Mouse (Mus musculus) kidney, adult 2 months (tissue): ENCODE measurements around the gene Rora.
A peak's percentile ranks its signal among the peaks of the same experiment; 100 is the strongest.

Experiments
- CTCF ChIP-seq: fragments of 200-500 bp; conservative IDR thresholded peaks from 2 replicates; pipeline ENCODE4 v1.5.1; 2011; ENCODE audit warnings: low read depth, mild to moderate bottlenecking, control low read depth, low read length, moderate library complexity, mixed read lengths; ENCODE audit not compliant: insufficient read depth, insufficient read length
- POLR2A ChIP-seq: fragments of 200-500 bp; IDR thresholded peaks from one replicate; pipeline ENCODE4 v1.6.1; 2011; ENCODE audit warnings: low read depth, low read length, control low read depth

GRCm38 (mm10) chr9:68689351-68689750 is 35.8 kb downstream of the Rora start:
- no peak for TF ChIP-seq POLR2A
- peak; percentile 70 for TF ChIP-seq CTCF
